Mouse (Mus musculus) forelimb bud, embryonic 11.5 days (tissue): ENCODE data around the gene Dnah8.
A peak's percentile ranks its signal among the peaks of the same experiment; 100 is the strongest.

Source experiments
- DNase-seq: peaks from one replicate; pipeline ENCODE4 v3.0.0-alpha.2; 2012; ENCODE audit warnings: low read depth, low spot score

Dnah8 gene

GRCm38 (mm10) chr17:30749391-30749790 lies 125.2 kb downstream of the Dnah8 start:
- no peak for DNase-seq

- DNase-seq: no peak
These were observed 126.1 kb downstream of the Dnah8 start for GRCm38 (mm10) chr17:30750269-30750668.

GRCm38 (mm10) chr17:30752370-30752818 lies 128.2 kb downstream of the Dnah8 start:
- DNase-seq: no peak

- no peak for DNase-seq
These were observed 129.0 kb downstream of the Dnah8 start for GRCm38 (mm10) chr17:30753201-30753600.

GRCm38 (mm10) chr17:30756771-30757170 lies 132.6 kb downstream of the Dnah8 start:
- DNase-seq: no peak

- DNase-seq: no peak
These were observed 136.2 kb downstream of the Dnah8 start for GRCm38 (mm10) chr17:30760307-30760706.

GRCm38 (mm10) chr17:30764276-30764675 lies 140.1 kb downstream of the Dnah8 start:
- DNase-seq: no peak

GRCm38 (mm10) chr17:30774416-30774815 lies 150.3 kb downstream of the Dnah8 start:
- DNase-seq: no peak

- DNase-seq: peak; percentile 63
These were observed 150.9 kb downstream of the Dnah8 start for GRCm38 (mm10) chr17:30775096-30775495.

GRCm38 (mm10) chr17:30781046-30781445 lies 156.9 kb downstream of the Dnah8 start:
- no peak for DNase-seq

- DNase-seq: peak; percentile 40
These were observed 158.1 kb downstream of the Dnah8 start for GRCm38 (mm10) chr17:30782286-30782685.

GRCm38 (mm10) chr17:30788361-30788760 lies 164.2 kb downstream of the Dnah8 start:
- DNase-seq: no peak

- DNase-seq: no peak
These were observed 166.7 kb downstream of the Dnah8 start for GRCm38 (mm10) chr17:30790816-30791215.

GRCm38 (mm10) chr17:30792396-30792795 lies 168.2 kb downstream of the Dnah8 start:
- no peak for DNase-seq

GRCm38 (mm10) chr17:30796616-30797015 lies 172.5 kb downstream of the Dnah8 start:
- DNase-seq: no peak

- DNase-seq: no peak
These were observed 176.3 kb downstream of the Dnah8 start for GRCm38 (mm10) chr17:30800261-30800985.

GRCm38 (mm10) chr17:30803668-30804067 lies 179.5 kb downstream of the Dnah8 start:
- no peak for DNase-seq

GRCm38 (mm10) chr17:30804955-30805354 lies 180.8 kb downstream of the Dnah8 start:
- DNase-seq: no peak

GRCm38 (mm10) chr17:30805511-30806059 lies 181.4 kb downstream of the Dnah8 start:
- no peak for DNase-seq

GRCm38 (mm10) chr17:30808866-30809660 lies 184.9 kb downstream of the Dnah8 start:
- no peak for DNase-seq

GRCm38 (mm10) chr17:30809926-30810660 lies 185.9 kb downstream of the Dnah8 start:
- no peak for DNase-seq

- no peak for DNase-seq
These were observed 194.4 kb downstream of the Dnah8 start for GRCm38 (mm10) chr17:30818543-30818942.
